Mouse (Mus musculus) hindbrain, postnatal 0 days (tissue): ENCODE measurements around the gene Cyp4v3. TPM values are rescaled to one million over a fixed set of nuclear protein-coding genes. Genes with fewer than 3 reads are reported as not detected.
"Not testable (repeated sequence)": the region's sequence is repeated elsewhere in the genome, so short reads cannot be mapped to it uniquely, and the experiment has no call there.

Source experiments
- ATAC-seq: fragments of 200-750 bp; cut with Nextera tagmentation; 2 replicates; pipeline ENCODE4 v1.8.0; 2017; ENCODE audit warnings: mild to moderate bottlenecking, moderate TSS enrichment, moderate library complexity
- DNase-seq: peaks from one replicate; pipeline ENCODE4 v3.0.0-alpha.2; 2015; ENCODE audit warnings: low spot score
- H3K27ac ChIP-seq: fragments of 300-500 bp; sonication (generic); 2 replicates; pipeline ENCODE4 v1.5.1; 2014; ENCODE audit warnings: mild to moderate bottlenecking
- H3K27me3 ChIP-seq: fragments of 300-500 bp; sonication (generic); 2 replicates; pipeline ENCODE4 v1.6.1; 2014; ENCODE audit warnings: low read length, mixed read lengths; ENCODE audit not compliant: insufficient read depth
- H3K36me3 ChIP-seq: fragments of 300-500 bp; sonication (generic); 2 replicates; pipeline ENCODE4 v1.6.1; 2014; ENCODE audit warnings: low read length, mixed read lengths; ENCODE audit not compliant: insufficient read depth
- H3K4me1 ChIP-seq: fragments of 300-500 bp; sonication (generic); 2 replicates; pipeline ENCODE4 v1.6.1; 2014; ENCODE audit warnings: antibody characterized with exemption, low read length, mixed read lengths; ENCODE audit not compliant: insufficient read depth
- H3K4me2 ChIP-seq: fragments of 300-500 bp; sonication (generic); 2 replicates; pipeline ENCODE4 v1.6.1; 2014; ENCODE audit warnings: low read depth, mild to moderate bottlenecking, low read length, moderate library complexity, mixed read lengths
- H3K4me3 ChIP-seq: fragments of 300-500 bp; sonication (generic); 2 replicates; pipeline ENCODE4 v1.5.1; 2014; ENCODE audit warnings: low read length
- H3K9ac ChIP-seq: fragments of 300-500 bp; sonication (generic); replicated peaks from 2 replicates; pipeline ENCODE4 v1.6.1; 2014; ENCODE audit warnings: mild to moderate bottlenecking, low read length, moderate library complexity, mixed read lengths
- H3K9me3 ChIP-seq: fragments of 300-500 bp; sonication (generic); 2 replicates; pipeline ENCODE4 v1.6.1; 2016; ENCODE audit warnings: low read length, mixed read lengths
- CTCF ChIP-seq: IDR thresholded peaks from 2 replicates; pipeline ENCODE4 v1.5.1; 2016; ENCODE audit warnings: antibody characterized with exemption, control low read depth, low read depth
- WGBS: fragments of 180-500 bp; shearing (Covaris S2); extraction: QIAGEN DNeasy Blood & Tissue Kit; methylation state at CpG from one replicate; pipeline ENCODE4 v1.1.7; 2014; 5-methylcytosine and 5-hydroxymethylcytosine counted together
- polyA plus RNA-seq: library from polyadenylated mRNA; unstranded; fragments of >200 nt; fragmentation: Nextera tagmentation; extraction: Ambion mirVana; gene quantifications from 2 replicates; pipeline ENCODE4 v1.2.1, GENCODE M21; 2015
- total RNA-seq: library from RNA; depleted of rRNA; stranded (reverse); fragments of >200 nt; gene quantifications from 2 replicates; pipeline ENCODE4 v1.2.3, GENCODE M21; 2014

Cyp4v3 gene
- total and polyA plus RNA-seq, 2 experiments from 2014 or later = 2.4 to 2.8 TPM

DNA sequence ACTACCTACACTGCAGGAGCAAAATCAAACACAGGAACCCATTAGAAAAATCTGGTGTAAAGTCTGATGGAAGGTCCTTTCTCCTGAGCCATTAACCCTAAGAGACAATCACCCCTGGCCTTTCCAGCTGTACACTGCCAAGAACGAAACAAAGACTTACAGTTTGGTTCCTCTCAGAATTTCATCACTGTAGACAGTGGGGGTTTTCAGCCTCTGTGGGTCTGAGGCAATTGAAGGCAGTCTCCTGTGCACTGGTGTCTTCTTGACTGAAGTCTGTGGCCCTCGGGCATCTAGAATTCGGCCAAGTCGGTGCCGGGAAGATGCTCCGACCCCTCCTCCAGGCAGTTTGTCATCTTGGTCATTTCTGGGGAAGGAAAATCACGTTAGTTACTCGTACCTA is 11.3 kb upstream of the Cyp4v3 start:
- H3K4me3 ChIP-seq = no peak overlapping the region
- TF ChIP-seq CTCF = no peak
- H3K27ac ChIP-seq = no peak overlapping the region
- no peak overlapping the region for H3K4me2 ChIP-seq
- WGBS = 93% methylated on average over 8 of the region's 8 CpGs
- no peaks in the 10 kb centered on the region for H3K9me3 ChIP-seq
- H3K36me3 ChIP-seq = peaks cover 5% of the 10 kb centered on the region; the same call in 1 of the 2 replicates
- H3K9ac ChIP-seq = no peak overlapping the region
- H3K27me3 ChIP-seq = no peaks in the 10 kb centered on the region
- ATAC-seq (no peak), DNase-seq (no peak)
- H3K4me1 ChIP-seq = no peaks in the 10 kb centered on the region

DNA sequence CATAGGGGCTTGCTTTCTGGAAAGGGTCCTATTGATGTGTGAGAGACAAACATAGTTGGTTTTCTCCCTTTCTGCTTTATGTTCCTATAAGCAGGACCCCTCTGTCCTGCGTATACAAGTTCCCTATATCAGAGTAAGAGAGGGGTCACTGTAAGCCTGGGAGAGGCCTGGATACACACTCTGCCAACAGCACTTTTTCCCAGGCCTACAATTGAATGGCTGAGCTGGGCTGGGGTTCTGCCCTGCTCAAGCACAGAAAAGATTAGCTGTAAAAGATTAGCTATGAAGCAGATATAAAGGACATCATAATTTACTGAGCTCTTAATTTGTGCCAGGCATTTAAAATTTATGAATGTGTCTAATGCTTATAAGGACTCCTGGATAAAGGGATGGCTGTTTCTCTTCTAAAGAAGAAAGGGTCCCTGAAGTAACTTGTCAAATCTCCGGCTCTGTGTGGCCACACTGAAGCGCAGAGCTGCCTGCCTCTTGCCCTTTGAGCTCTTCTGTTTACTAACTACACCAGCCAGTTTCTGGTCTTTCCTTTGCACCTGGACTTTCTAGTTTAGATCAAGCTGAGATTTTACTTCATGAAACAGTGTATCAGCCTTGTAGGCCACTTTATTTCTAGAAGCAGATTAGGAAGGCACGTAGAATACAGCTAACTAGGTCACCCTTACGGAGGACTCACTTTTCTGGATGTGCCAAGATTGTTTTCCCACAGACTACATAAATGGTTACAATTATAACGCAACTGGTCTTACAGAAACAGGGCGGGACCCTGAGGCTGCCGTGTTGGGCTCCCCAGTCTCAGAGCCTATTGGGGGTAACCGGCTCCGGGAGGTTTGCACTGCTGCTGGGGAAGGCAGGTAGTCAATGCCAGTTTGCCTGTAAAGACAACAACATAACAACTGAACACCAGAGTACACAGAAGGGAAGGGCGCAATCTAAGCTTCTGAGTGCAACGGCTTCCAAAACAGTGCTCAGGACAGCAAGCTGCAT is 8.9 kb upstream of the Cyp4v3 start:
- Histone ChIP-seq H3K36me3 (peaks cover 5% of the 10 kb centered on the region; the same call in 1 of the 2 replicates), H3K27me3 (no peaks in the 10 kb centered on the region), H3K9ac (no peak overlapping the region), H3K27ac (no peak overlapping the region), H3K4me1 (no peaks in the 10 kb centered on the region), H3K4me2 (no peak overlapping the region), H3K9me3 (no peaks in the 10 kb centered on the region), H3K4me3 (no peak overlapping the region)
- TF ChIP-seq CTCF = no peak
- 87% methylated on average over 12 of the region's 12 CpGs for WGBS
- DNase-seq = no peak
- no peak for ATAC-seq

DNA sequence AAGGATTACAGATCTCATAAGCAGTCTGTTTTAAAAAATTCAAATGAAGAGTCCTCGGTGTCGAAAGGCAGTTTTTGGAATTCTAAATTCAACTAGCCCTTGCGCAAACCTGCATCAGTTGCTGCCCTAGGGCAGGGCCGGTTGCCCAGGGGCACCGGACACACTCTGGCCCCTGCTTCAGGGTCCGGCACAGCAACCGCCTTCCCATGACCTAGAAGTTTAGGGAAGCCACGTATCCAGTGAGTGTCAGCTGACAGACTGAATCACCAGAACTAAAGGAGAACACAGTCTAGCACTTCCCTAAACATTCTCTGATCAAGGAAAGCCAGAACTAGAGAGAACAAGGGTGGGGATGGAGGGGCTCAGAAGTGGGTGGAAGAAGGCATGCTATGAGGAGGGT is 477 bp upstream of the Cyp4v3 start:
- TF ChIP-seq CTCF = no peak
- Histone ChIP-seq H3K27ac (no peak overlapping the region), H3K4me2 (peak overlapping the region; percentile 97), H3K27me3 (no peaks in the 10 kb centered on the region), H3K36me3 (no peaks in the 10 kb centered on the region; the same call in 1 of the 2 replicates), H3K9me3 (no peaks in the 10 kb centered on the region), H3K9ac (peak overlapping the region; percentile 57; the same call in 1 of the 2 replicates), H3K4me3 (peak overlapping the region; percentile 72), H3K4me1 (peaks cover 7% of the 10 kb centered on the region; the same call in 1 of the 2 replicates)
- WGBS = 3% methylated on average over 8 of the region's 8 CpGs
- DNase-seq = no peak
- peak; percentile 64 for ATAC-seq

DNA sequence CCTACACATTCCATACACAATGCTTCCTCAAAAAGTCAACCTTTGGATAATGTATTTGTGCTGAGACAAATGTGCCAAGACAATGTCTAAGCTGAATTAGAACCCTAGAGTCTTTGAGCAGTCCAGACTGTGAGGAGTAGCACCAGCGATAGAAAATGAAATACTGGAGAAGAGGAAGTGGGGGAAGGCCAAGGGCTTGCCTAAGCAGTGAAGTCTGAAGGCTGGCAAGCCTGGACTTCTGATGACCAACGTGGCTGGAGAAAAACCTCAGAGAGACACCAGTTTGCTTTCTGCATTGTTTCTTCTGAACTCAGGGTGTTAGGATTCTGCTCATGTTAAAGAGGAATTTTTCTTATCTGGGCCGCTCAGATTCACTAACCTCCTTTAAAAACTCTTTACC is 2.2 kb downstream of the Cyp4v3 start:
- no peak overlapping the region for H3K4me3 ChIP-seq
- H3K27ac ChIP-seq = no peak overlapping the region
- H3K4me2 ChIP-seq = no peak overlapping the region
- H3K9me3 ChIP-seq = no peaks in the 10 kb centered on the region
- TF ChIP-seq CTCF = no peak
- H3K9ac ChIP-seq = no peak overlapping the region
- ATAC-seq = no peak
- 82% methylated on average over 3 of the region's 3 CpGs for WGBS
- no peak for DNase-seq
- no peaks in the 10 kb centered on the region for H3K36me3 ChIP-seq
- peaks cover 7% of the 10 kb centered on the region; the same call in 1 of the 2 replicates for H3K4me1 ChIP-seq
- no peaks in the 10 kb centered on the region for H3K27me3 ChIP-seq

DNA sequence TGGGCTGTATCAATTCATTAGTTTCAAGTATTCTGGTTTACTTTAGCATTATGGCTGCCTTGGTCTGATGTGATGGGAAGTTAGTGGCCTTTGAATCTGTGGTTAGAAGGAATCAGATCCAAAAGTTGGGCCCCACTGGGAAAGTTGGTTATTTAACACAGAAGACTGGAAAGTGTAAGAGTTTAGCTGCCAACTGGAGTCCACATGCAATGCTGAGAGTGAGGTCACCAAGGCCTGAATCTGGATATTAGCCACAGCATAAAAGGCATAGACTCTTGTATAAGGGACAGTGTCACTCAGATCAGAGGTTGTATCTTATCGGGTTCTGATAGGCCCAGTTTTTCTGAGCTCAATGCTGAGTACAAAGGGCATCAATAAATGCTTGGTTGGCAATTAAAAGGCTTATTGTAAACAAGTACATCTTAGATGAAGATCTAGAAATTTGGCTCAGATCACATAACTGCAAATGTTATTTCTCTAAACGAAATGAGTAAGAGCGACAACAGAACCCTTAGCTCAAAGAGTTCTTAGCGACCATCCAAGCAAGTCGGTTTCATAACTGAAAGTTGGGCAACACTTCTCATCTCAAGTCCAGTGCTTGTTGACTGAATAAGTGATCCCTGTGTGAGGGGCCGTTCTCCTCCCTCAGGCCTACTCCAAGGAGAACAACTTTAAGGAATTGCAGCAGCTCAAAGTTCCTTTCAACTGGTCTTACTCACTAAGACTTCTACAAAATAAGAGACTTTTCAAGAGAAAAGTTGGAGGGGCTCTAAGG is 3.6 kb downstream of the Cyp4v3 start:
- Histone ChIP-seq H3K9ac (no peak overlapping the region), H3K4me2 (no peak overlapping the region), H3K36me3 (no peaks in the 10 kb centered on the region), H3K4me3 (no peak overlapping the region), H3K9me3 (no peaks in the 10 kb centered on the region), H3K4me1 (peaks cover 7% of the 10 kb centered on the region; the same call in 1 of the 2 replicates), H3K27me3 (no peaks in the 10 kb centered on the region), H3K27ac (no peak overlapping the region)
- WGBS = 95% methylated on average over 6 of the region's 6 CpGs
- ATAC-seq (no peak), DNase-seq (no peak)
- TF ChIP-seq CTCF = no peak

DNA sequence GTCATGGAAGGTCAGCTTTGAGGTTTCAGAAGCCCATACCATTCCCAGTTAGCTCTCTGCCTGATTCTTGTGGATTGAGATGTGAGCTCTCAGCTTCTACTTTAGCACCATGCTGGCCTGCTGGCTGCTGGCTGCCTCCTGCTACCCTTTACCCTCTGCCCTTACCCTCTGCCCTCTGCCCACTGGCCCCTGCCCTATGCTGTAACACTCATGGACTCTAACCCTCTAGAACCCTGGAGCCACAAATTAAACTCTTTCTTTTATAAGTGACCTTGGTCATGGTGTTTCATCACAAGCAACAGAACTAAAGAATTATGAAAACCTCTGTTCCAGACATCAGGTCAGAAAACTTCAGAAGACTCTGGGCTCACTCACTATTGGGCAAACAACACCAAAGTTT is 5.9 kb downstream of the Cyp4v3 start:
- not testable (repeated sequence) for H3K27me3 ChIP-seq, H3K4me1 ChIP-seq, H3K36me3 ChIP-seq, DNase-seq, H3K27ac ChIP-seq, H3K4me3 ChIP-seq, H3K4me2 ChIP-seq, ATAC-seq, H3K9me3 ChIP-seq, H3K9ac ChIP-seq
